Mouse (Mus musculus) cerebral cortex, adult 2 months (tissue): ENCODE measurements around the gene Saxo2.

ENCODE experiments used
- WGBS: fragments of 180-500 bp; shearing (Covaris S2); methylation state at CpG from one replicate; pipeline ENCODE4 v1.1.7; 2018; 5-methylcytosine and 5-hydroxymethylcytosine counted together

Saxo2 gene

GRCm38 (mm10) chr7:82648353-82649080 is at the start of gene Saxo2, which contains the start of gene Efl1:
Saxo2 (minus strand) TSS chr7:82648528.
Efl1 (plus strand) TSS chr7:82648614.
- under 1% methylated on average over 46 of the region's 46 CpGs for WGBS

DNA sequence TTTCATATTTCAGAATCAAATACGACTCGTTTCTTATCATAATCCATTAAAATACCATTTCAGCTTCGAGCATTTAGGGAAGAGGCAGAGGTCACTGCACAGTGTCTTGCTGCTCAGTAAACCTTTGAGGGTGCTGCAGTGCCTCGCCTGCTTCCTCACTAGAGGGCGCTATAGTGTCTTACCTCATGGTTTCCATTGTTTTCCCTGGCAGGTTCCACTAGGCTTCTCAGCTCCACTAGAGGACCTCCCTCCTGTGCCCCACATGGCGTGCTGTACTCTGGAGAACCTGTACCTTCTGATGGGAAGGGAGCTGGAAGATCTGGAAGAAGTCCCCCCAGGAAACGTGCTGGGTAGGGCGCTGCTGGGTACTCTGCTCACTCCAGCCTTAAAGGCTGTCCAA is 49.3 kb upstream of the Saxo2 start:
- 84% methylated on average over 8 of the region's 8 CpGs for WGBS

DNA sequence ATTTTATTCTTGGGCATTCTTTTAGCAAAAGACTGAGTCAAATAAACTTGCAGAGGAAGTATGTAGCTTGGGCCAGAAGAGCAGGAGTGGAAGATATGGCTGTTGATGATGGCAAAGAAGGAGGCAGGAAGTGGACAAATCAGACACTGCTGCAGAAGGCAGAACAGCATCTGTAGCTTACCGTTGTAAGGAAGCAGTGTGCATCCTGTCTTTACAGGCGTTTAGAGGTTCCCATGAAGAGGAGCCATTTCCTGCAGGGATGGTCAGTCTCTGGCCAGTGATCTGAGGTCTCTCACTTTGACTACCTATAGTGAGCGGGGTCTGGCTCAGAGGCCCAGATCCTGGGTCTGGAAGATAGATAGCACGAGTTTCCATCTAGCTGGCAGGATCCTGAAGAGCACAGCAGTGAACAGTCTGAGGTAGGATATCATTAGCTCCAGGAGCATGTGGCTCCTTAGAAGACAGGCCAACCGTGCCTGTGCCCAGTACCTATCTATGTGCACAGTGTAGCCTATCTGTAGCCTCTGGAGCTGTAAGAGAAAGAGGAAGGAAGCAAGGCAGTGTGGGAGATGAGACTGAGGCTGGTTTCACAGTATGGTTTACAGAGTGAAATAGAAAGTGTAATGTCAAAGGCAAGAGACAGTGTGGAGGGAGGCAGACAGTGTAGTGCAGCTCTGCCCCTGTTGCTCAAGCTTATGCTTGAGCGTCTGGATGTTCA is 42.9 kb upstream of the Saxo2 start:
- 80% methylated on average over 6 of the region's 6 CpGs for WGBS

DNA sequence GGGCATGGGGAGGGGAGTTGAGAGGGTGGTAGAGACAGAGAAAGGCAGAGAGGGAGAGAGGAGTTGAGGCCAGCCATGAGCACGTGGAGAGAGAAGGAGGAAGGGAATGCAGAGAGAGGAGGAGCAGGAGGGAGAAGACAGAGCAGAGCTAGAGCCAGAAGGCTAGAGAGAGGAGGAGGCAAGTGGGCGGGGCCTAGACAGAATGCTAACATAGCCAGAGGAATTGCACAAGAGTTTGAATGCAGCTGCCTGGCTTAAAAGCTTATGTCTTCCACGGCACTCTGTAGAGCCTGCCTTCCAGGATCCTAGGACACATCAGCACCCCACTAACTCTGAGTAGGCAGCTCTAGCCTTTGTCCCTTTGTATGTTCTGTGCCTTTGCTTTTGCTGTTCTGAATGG is 40.4 kb upstream of the Saxo2 start:
- 33% methylated on average over 3 of the region's 3 CpGs for WGBS

GRCm38 (mm10) chr7:82679901-82680300 is 31.6 kb upstream of the Saxo2 start:
- 66% methylated on average over 5 of the region's 5 CpGs for WGBS

GRCm38 (mm10) chr7:82676834-82677233 is 28.5 kb upstream of the Saxo2 start:
- WGBS: 68% methylated on average over 6 of the region's 6 CpGs

- 89% methylated on average over 5 of the region's 5 CpGs for WGBS
These were observed 27.7 kb upstream of the Saxo2 start for GRCm38 (mm10) chr7:82676001-82676400.

GRCm38 (mm10) chr7:82664604-82665003 is 16.3 kb upstream of the Saxo2 start:
- WGBS: 53% methylated on average over 3 of the region's 3 CpGs

DNA sequence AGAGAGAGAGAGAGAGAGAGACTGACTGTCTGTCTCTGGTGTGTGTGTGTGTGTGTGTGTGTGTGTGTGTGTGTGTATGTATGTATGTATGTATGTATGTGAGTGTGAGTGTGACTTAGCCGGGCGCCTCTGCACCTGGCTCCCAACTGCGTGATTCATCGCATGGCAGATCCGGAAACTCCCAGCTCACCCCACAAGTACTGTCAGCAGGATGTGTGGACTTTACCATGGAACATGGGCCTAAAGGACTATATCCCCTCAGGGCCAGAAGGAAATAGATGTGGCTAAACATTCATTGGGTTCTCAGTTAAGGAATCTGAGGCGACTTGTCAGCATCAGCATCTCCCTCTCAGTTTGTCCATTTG is 735 bp upstream of the Saxo2 start:
- 10% methylated on average over 6 of the region's 6 CpGs for WGBS

GRCm38 (mm10) chr7:82647909-82648308 is 419 bp downstream of the Saxo2 start:
- 14% methylated on average over 4 of the region's 4 CpGs for WGBS

DNA sequence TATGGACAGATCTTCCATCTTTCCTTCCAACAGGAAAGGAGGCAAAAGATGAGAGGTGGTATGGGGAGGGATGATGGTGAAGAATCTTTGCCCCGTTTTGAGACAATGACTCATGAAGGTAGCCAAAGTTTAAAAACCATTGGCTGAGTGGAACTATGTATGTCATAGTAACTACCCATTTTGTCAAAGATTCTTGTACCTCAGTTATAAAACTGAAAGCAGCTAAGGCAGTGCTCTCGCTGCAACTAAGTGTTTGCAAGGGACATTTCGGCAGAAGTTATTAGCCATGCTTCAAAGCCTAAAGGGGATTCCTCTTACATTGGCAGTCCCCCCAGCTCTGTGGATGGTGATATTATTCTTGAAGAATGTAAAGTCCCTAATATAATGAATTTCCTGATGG is 1.1 kb downstream of the Saxo2 start:
- 88% methylated on average over 3 of the region's 3 CpGs for WGBS

DNA sequence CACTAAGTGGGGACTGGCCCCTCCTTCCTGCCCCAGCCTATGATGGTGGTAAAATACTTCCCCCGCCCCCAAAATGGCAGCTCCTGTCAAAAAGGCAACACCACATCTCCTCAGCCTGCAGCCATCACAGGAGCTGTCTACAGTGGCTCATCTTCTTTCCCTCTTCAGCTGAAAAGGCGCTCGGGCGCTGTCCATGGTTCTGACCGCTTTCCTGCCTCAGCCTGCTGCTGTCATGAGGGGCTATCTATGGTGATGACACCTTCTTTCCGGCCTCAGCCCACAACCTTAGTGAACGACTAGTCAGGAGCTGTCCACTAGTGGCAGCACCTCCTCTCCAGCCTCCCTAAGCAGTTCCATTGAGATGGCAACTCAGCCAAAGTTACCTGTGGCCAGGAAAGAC is 23.0 kb downstream of the Saxo2 start:
- WGBS: 48% methylated on average over 7 of the region's 7 CpGs

DNA sequence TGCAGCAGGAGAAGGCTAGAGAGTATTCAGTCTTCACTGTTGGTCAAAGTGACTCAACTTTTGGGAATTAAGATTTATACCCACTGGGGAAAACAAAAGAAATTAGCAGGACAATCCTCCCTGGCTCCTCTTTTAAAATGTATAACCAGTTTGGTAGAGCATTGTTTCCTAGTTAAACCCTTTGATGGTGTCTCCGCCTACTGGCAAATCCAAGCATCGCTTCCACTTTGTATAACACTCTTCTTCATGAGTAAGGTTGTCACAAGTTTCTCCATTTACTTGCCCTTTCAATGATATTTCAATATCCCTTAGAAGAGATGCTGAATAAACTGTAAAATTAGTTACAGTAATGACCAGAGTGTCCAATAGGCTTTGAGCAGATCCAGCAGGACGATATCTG is 38.7 kb downstream of the Saxo2 start:
- WGBS: 77% methylated on average over 3 of the region's 3 CpGs

- 86% methylated on average over 6 of the region's 6 CpGs for WGBS
These were observed 42.9 kb downstream of the Saxo2 start for GRCm38 (mm10) chr7:82605425-82605824.

GRCm38 (mm10) chr7:82602008-82602407 is 46.3 kb downstream of the Saxo2 start:
- WGBS: 76% methylated on average over 4 of the region's 4 CpGs

GRCm38 (mm10) chr7:82590931-82591330 is 57.4 kb downstream of the Saxo2 start:
- WGBS: 85% methylated on average over 6 of the region's 6 CpGs
